Mouse (Mus musculus) frontal cortex, adult 2 months (tissue): ENCODE measurements around the gene Vmn2r73. TPM values are rescaled to one million over a fixed set of nuclear protein-coding genes. Genes with fewer than 3 reads are reported as not detected.
A peak's percentile ranks its signal among the peaks of the same experiment; 100 is the strongest.

Experiments
- DNase-seq, 2 experiments: peaks; one replicate each; pipeline ENCODE4 v3.0.0; 2022; ENCODE audit warnings: low spot score in 1 of 2; ENCODE audit errors: extremely low spot score in 1 of 2
- polyA plus RNA-seq: library from polyadenylated mRNA; depleted of rRNA; stranded (reverse); fragments of >200 nt; gene quantifications from 2 replicates; pipeline ENCODE4 v1.2.3, GENCODE M21; 2012; rRNA removed

Vmn2r73 gene
- not detected in 2 replicates for polyA plus RNA-seq

DNA sequence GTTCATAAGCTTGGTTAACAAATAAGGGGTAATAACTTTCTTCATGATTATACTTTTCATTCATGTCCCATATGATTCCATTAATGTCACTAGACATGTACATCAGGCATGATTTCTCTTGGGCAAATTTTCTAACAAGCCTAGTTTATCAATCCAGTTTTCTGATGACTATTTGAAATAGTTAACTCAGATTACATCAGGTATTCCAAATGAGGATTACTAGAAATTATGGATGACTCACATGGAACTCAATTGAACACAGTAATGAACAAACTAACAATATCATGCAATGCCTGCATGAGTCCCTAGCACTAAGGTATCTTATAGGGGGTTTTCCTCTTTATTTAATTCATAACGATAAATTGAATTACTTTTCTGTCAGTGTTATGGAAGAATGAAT lies at the start of gene Vmn2r73:
Gene Vmn2r73, minus strand, starts transcription at position 101 of the 400 bp plus-strand sequence.
- no peak for DNase-seq

GRCm38 (mm10) chr7:85840090-85840948 lies 35.7 kb downstream of the Vmn2r73 start:
- no peak for DNase-seq

DNA sequence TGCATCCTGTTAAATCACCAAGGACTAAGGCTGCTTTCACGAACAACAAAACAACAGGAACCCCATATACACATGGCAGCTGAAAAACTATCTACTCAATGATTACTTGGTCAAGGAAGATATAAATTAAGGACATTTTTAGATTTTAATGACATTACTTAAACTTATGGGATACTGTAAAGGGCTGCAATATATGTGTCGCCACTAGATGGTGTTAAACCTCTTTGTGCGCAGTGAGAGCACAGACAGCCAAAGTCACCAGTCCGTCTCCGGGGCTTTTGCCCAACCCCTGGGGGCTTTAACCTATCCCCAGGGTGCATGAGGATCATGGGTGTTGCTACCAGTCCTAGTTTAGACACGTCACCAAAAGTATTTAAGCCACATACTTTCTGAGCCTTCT lies 58.0 kb downstream of the Vmn2r73 start:
- peak in 1 of 2 experiments; percentile 42 for DNase-seq

Other genes with a start within 250 kb of the Vmn2r73 start
- gene Vmn2r72, start 121.2 kb downstream of the Vmn2r73 start, polyA plus RNA-seq, result not detected in 2 replicates
- gene Vmn2r74, start 85.4 kb upstream of the Vmn2r73 start, polyA plus RNA-seq, result not detected in 2 replicates